Mouse (Mus musculus): ENCODE measurements around the gene Ctnnbl1. TPM values are rescaled to one million over a fixed set of nuclear protein-coding genes. Genes with fewer than 3 reads are reported as not detected.

Gene Ctnnbl1
- polyA plus RNA-seq, 1 experiment from 2014 or later, result 44.5 TPM

DNA sequence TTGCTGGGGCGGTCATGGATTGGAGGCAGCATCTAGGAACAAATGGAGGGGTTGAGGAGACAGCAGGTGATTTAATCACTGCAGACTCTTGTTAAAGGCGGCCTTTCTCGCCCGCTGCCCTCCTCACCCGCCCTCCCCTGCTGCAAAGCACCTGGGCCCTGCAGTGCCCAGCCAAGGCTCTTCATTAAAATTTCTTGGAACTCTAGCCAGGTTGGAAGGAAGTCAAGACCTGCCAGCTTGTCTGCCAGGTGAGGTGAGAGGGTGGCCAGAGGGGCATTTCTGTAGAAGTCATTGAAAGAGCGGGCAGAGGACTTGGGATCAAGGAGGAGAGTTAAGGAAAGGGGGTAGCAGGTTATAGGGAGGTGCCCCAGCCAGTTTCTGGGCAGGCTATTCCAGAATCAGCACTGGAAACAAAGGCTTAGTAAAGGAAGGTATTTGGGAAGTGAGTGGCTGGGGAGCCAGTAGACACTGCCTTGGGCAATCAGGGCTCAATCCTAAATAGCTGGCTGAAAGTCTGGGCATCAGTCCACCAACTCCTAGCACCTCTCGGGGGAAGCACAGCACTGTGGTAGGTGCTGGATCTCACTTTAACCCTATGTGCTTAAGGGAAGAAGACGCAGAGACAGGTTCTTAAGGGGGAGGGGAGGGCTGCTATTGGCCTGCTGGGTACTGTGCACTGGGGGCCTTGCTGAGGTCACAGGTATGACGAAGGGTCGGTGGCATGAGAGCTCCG lies 29.8 kb upstream of the Ctnnbl1 start:
- in situ Hi-C loops (cut with MboI; ENCODE audit: low pct_unique_long_range_greater_than_20kb), result no loop called here
- POLR2A ChIA-PET, result no interaction called here
- TF ChIP-seq CTCF (IDR thresholded peaks at IDR 0.05), result no peak
- DNase-seq (ENCODE audit: low read depth, low spot score) (no peak), ATAC-seq (no peak)
- CTCF ChIA-PET, result no interaction called here
- peaks cover 22% of the 10 kb centered on the region for H3K27me3 ChIP-seq

GRCm38 (mm10) chr2:157712677-157713076 lies 24.5 kb upstream of the Ctnnbl1 start:
- TF ChIP-seq CTCF (IDR thresholded peaks at IDR 0.05), result no peak
- no peak for ATAC-seq
- in situ Hi-C loops (cut with MboI; ENCODE audit: low pct_unique_long_range_greater_than_20kb), result no loop called here
- peaks cover 16% of the 10 kb centered on the region for H3K27me3 ChIP-seq
- CTCF ChIA-PET, result no interaction called here
- POLR2A ChIA-PET, result no interaction called here
- DNase-seq (ENCODE audit: low read depth, low spot score), result no peak

- H3K27me3 ChIP-seq, result peaks cover 13% of the 10 kb centered on the region
- ATAC-seq (no peak), DNase-seq (ENCODE audit: low read depth, low spot score) (no peak)
- TF ChIP-seq CTCF (IDR thresholded peaks at IDR 0.05), result no peak
- in situ Hi-C loops (cut with MboI; ENCODE audit: low pct_unique_long_range_greater_than_20kb), result no loop called here
- POLR2A ChIA-PET, result interaction anchor here (1.4 kb wide), 1 partner anchor 22 kb away, joined by 5 read pairs; the partner anchor contains the start of gene Ctnnbl1
- CTCF ChIA-PET, result no interaction called here
These were observed 21.5 kb upstream of the Ctnnbl1 start for GRCm38 (mm10) chr2:157715586-157716191.

GRCm38 (mm10) chr2:157718441-157718840 lies 18.8 kb upstream of the Ctnnbl1 start:
- peaks cover 18% of the 10 kb centered on the region for H3K27me3 ChIP-seq
- in situ Hi-C loops (cut with MboI; ENCODE audit: low pct_unique_long_range_greater_than_20kb), result no loop called here
- CTCF ChIA-PET, result no interaction called here
- DNase-seq (ENCODE audit: low read depth, low spot score) (no peak), ATAC-seq (no peak)
- no peak for TF ChIP-seq CTCF (IDR thresholded peaks at IDR 0.05)
- POLR2A ChIA-PET, result no interaction called here

- H3K27me3 ChIP-seq, result peaks cover 19% of the 10 kb centered on the region
- DNase-seq (ENCODE audit: low read depth, low spot score), result no peak
- ChIA-PET POLR2A (no interaction called here), CTCF (interaction anchor here (1.3 kb wide), 1 partner anchor 169 kb away, joined by 3 read pairs; no protein-coding TSS in a partner anchor)
- ATAC-seq, result no peak
- TF ChIP-seq CTCF (IDR thresholded peaks at IDR 0.05), result no peak
- in situ Hi-C loops (cut with MboI; ENCODE audit: low pct_unique_long_range_greater_than_20kb), result no loop called here
These were observed 13.2 kb upstream of the Ctnnbl1 start for GRCm38 (mm10) chr2:157723883-157724573.

GRCm38 (mm10) chr2:157724574-157724914 lies 12.7 kb upstream of the Ctnnbl1 start:
- in situ Hi-C loops (cut with MboI; ENCODE audit: low pct_unique_long_range_greater_than_20kb), result no loop called here
- no peak for TF ChIP-seq CTCF (IDR thresholded peaks at IDR 0.05)
- peaks cover 19% of the 10 kb centered on the region for H3K27me3 ChIP-seq
- POLR2A ChIA-PET, result no interaction called here
- CTCF ChIA-PET, result interaction anchor here (1.3 kb wide), 1 partner anchor 168 kb away, joined by 3 read pairs; no protein-coding TSS in a partner anchor
- DNase-seq (ENCODE audit: low read depth, low spot score), result no peak
- no peak for ATAC-seq

GRCm38 (mm10) chr2:157744619-157745018 lies 7.4 kb downstream of the Ctnnbl1 start:
- no peak for ATAC-seq
- no peak for TF ChIP-seq CTCF (IDR thresholded peaks at IDR 0.05)
- ChIA-PET POLR2A (interaction anchor here (1.0 kb wide), 1 partner anchor 21 kb away, joined by 4 read pairs; no protein-coding TSS in a partner anchor), CTCF (no interaction called here)
- no peaks in the 10 kb centered on the region for H3K27me3 ChIP-seq
- no peak for DNase-seq (ENCODE audit: low read depth, low spot score)
- in situ Hi-C loops (cut with MboI; ENCODE audit: low pct_unique_long_range_greater_than_20kb), result no loop called here

- in situ Hi-C loops (cut with MboI; ENCODE audit: low pct_unique_long_range_greater_than_20kb), result no loop called here
- no peak for TF ChIP-seq CTCF (IDR thresholded peaks at IDR 0.05)
- H3K27me3 ChIP-seq, result no peaks in the 10 kb centered on the region
- DNase-seq (ENCODE audit: low read depth, low spot score), result no peak
- ChIA-PET POLR2A (no interaction called here), CTCF (interaction anchor here (1.3 kb wide), 1 partner anchor 11 kb away, joined by 3 read pairs; no protein-coding TSS in a partner anchor)
- ATAC-seq, result no peak
These were observed 8.5 kb downstream of the Ctnnbl1 start for GRCm38 (mm10) chr2:157745735-157746134.

DNA sequence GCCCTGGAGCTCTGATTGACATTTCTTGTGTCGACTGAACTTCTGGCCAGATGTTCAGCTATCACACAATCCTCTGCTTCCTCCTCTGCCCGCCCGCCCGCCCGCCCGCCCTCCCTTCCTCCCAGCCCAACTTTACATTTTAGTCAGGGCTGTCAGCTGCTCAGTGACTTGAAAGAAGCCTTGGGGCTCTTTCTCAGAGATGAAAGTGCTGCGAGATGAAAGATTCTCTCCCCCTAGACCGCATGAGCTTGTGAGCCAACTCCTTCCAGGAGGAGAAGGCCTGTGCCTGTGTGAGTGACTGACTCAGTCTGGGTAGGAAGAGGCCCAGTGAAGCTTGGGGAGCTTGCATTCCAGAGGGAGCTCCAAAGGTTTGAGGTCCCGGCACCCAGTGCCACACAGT lies 9.4 kb downstream of the Ctnnbl1 start:
- no peak for TF ChIP-seq CTCF (IDR thresholded peaks at IDR 0.05)
- ChIA-PET POLR2A (no interaction called here), CTCF (interaction anchor here (1.3 to 1.4 kb wide), 2 partner anchors 11 to 13 kb away, joined by 3 read pairs; no protein-coding TSS in a partner anchor)
- no peak for ATAC-seq
- DNase-seq (ENCODE audit: low read depth, low spot score), result no peak
- H3K27me3 ChIP-seq, result no peaks in the 10 kb centered on the region
- in situ Hi-C loops (cut with MboI; ENCODE audit: low pct_unique_long_range_greater_than_20kb), result no loop called here

DNA sequence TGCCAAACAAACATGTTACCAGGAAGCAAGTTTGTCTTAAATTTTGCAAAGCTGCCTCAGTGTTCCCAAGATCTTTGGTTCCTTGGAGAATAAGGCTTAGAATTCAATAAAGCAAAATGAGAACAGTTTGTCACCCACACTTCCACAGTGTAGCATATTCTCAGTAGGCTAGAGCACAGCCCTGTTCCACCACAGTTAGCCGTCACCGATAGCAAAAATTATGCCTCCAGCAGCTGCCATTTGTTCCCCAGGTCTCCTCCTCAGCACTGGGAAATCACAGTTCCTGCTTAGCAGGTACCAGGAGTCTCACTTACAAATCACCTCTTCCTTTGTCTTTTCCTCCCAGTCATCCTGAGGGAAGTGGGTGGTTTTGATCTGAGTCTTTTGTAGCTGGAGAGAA lies 10.8 kb downstream of the Ctnnbl1 start:
- POLR2A ChIA-PET, result no interaction called here
- no peak for TF ChIP-seq CTCF (IDR thresholded peaks at IDR 0.05)
- ATAC-seq (no peak), DNase-seq (ENCODE audit: low read depth, low spot score) (no peak)
- H3K27me3 ChIP-seq, result no peaks in the 10 kb centered on the region
- CTCF ChIA-PET, result no interaction called here
- in situ Hi-C loops (cut with MboI; ENCODE audit: low pct_unique_long_range_greater_than_20kb), result no loop called here

DNA sequence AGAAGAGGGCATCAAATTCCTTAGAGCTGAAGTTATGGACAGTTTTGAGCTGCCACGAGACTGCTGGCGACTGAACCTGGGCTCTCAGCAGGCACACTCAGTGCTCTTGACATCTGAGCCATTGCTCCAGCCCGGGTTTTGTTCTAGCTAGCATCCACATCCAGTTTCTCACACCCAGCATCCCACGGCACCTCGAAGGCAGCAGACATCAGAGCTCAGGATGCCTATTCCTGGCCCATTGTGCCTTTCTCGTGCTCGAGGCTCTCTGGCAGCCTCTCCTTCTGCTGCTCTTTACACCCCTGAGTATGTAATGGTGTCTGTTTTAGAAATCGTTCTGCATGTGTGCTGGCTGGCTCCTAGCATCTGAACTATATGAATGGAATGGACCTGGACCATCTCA lies 13.3 kb downstream of the Ctnnbl1 start:
- no peak for TF ChIP-seq CTCF (IDR thresholded peaks at IDR 0.05)
- POLR2A ChIA-PET, result no interaction called here
- no peak for ATAC-seq

More for the DNA sequence above, 13.3 kb downstream of the Ctnnbl1 start:
- no peak for DNase-seq (ENCODE audit: low read depth, low spot score)
- in situ Hi-C loops (cut with MboI; ENCODE audit: low pct_unique_long_range_greater_than_20kb), result no loop called here
- CTCF ChIA-PET, result no interaction called here
- no peaks in the 10 kb centered on the region for H3K27me3 ChIP-seq
